Mouse (Mus musculus): Measurements from ENCODE around the gene Snx29. TPM values are rescaled to one million over a fixed set of nuclear protein-coding genes. Genes with fewer than 3 reads are reported as not detected.

The Snx29 gene
- polyA plus RNA-seq, 2 experiments, result 1.9 TPM

DNA sequence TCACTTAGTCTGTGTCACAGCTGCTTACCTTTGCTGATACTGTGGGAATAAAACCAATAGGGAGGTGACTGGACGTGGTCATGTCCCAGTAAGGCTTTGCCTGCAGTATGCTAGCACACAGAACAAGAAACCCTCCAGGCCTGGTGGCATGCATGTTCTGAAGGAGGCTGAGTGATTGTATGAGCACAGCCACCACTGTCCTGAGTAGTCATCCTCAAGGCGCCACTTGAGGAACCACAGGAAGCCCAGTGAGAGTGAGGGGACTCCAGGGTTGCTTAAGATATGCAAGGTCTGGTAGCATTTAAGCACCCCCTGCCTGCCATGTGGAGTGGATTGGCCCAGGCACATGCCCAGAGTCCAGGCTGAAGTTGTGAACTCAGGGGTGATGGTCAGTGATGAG, 430.8 kb downstream of the Snx29 start:
- Histone ChIP-seq H3K9ac (replicated peaks) (no peak overlapping the region), H3K27ac (no peak overlapping the region), H3K4me1 (replicated peaks; ENCODE audit: control insufficient read depth in 2 of 2, insufficient read depth in 2 of 2, low read length in 1 of 2) (no peaks in the 10 kb centered on the region), H3K9me3 (ENCODE audit: control insufficient read depth, low read length) (no peaks in the 10 kb centered on the region), H3K36me3 (replicated peaks; ENCODE audit: control insufficient read depth, insufficient read depth, low read depth) (no peaks in the 10 kb centered on the region), H3K4me3 (ENCODE audit: insufficient read depth in 1 of 2, low read depth in 2 of 2, low read length in 2 of 2) (no peak overlapping the region), H3K4me2 (ENCODE audit: low read depth) (no peak overlapping the region), H3K27me3 (ENCODE audit: control insufficient read depth, insufficient read depth, low read length) (no peaks in the 10 kb centered on the region)
- whole genome bisulfite sequencing (ENCODE audit: insufficient replicate concordance), result 64% methylated on average over 2 of the region's 2 CpGs
- TF ChIP-seq CTCF (IDR thresholded peaks at IDR 0.05; ENCODE audit: low read depth), result no peak
- TF ChIP-seq EP300 (IDR thresholded peaks at IDR 0.05; ENCODE audit: low read depth), result no peak
- no peak for DNase-seq (ENCODE audit: low read depth in 3 of 3, low spot score in 3 of 3)
- no peak for ATAC-seq (ENCODE audit: insufficient read depth)

DNA sequence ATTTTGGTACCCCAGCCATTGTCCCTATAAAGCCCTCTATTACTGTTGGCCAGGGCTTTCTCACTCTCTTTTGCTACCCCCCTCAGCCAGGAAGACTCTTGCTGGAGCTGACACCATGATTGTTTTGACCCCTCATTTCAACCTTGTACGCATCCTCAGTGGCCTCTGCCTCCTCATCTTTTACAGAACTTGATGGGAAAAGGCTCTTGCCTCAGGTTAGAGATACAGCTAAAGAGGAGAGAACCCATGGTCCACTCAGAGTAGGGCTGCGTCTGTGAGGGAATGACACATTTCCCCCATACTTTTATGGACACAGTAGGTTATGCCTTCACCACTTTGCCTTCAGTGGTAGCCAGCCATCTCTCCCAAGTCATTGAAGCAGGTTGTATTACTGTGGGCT, 431.4 kb downstream of the Snx29 start:
- no peak for ATAC-seq (ENCODE audit: insufficient read depth)
- no peaks in the 10 kb centered on the region for H3K36me3 ChIP-seq (replicated peaks; ENCODE audit: control insufficient read depth, insufficient read depth, low read depth)
- TF ChIP-seq EP300 (IDR thresholded peaks at IDR 0.05; ENCODE audit: low read depth) (no peak), CTCF (IDR thresholded peaks at IDR 0.05; ENCODE audit: low read depth) (no peak)
- no peak for DNase-seq (ENCODE audit: low read depth in 3 of 3, low spot score in 3 of 3)
- H3K4me1 ChIP-seq (replicated peaks; ENCODE audit: control insufficient read depth in 2 of 2, insufficient read depth in 2 of 2, low read length in 1 of 2), result no peaks in the 10 kb centered on the region
- WGBS (ENCODE audit: insufficient replicate concordance), result 64% methylated on average over 2 of the region's 2 CpGs
- H3K9me3 ChIP-seq (ENCODE audit: control insufficient read depth, low read length), result no peaks in the 10 kb centered on the region
- H3K4me3 ChIP-seq (ENCODE audit: insufficient read depth in 1 of 2, low read depth in 2 of 2, low read length in 2 of 2), result no peak overlapping the region
- no peak overlapping the region for H3K4me2 ChIP-seq (ENCODE audit: low read depth)
- H3K27ac ChIP-seq, result no peak overlapping the region
- no peaks in the 10 kb centered on the region for H3K27me3 ChIP-seq (ENCODE audit: control insufficient read depth, insufficient read depth, low read length)
- no peak overlapping the region for H3K9ac ChIP-seq (replicated peaks)

DNA sequence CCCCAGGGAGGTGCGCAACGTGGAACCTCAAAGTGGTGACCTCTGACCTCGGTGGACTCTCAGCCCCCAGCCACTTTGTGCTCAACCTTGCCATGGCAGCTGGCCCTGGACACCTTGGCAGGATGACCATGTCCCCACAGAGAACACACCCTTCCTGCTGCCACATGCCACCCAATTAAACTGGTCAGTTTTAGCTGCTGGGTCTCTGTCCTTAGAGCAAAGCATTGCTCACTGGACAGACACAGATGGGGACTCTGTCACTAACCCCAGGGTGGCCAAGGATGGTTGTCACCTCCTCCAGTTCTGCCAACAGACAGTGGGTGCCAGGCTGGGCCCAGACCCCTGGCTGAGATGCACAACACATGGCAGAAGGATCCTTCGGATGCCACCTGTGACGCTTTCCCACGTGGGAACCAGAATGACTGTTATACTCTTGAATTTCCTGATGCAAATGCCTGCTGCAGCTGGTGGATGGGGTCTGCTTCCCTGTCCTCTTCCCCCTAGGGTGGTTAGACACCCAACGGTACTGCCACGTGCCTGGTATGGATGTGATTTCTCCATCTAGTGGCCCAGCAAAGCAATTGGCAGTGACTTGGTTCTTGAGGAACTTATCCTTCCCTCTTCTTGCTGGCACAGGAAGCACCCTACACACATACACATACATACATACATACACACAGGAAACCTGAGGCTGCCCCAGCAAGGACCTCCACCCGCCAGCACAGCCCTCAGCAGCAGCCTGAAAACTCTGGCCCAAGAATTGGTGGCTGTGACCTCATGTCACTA, 432.8 kb downstream of the Snx29 start:
- Histone ChIP-seq H3K4me1 (replicated peaks; ENCODE audit: control insufficient read depth in 2 of 2, insufficient read depth in 2 of 2, low read length in 1 of 2) (no peaks in the 10 kb centered on the region), H3K4me2 (ENCODE audit: low read depth) (no peak overlapping the region), H3K36me3 (replicated peaks; ENCODE audit: control insufficient read depth, insufficient read depth, low read depth) (no peaks in the 10 kb centered on the region), H3K27ac (no peak overlapping the region), H3K27me3 (ENCODE audit: control insufficient read depth, insufficient read depth, low read length) (no peaks in the 10 kb centered on the region), H3K4me3 (ENCODE audit: insufficient read depth in 1 of 2, low read depth in 2 of 2, low read length in 2 of 2) (no peak overlapping the region), H3K9ac (replicated peaks) (no peak overlapping the region), H3K9me3 (ENCODE audit: control insufficient read depth, low read length) (no peaks in the 10 kb centered on the region)
- DNase-seq (ENCODE audit: low read depth in 3 of 3, low spot score in 3 of 3) (no peak), ATAC-seq (ENCODE audit: insufficient read depth) (no peak)
- TF ChIP-seq CTCF (IDR thresholded peaks at IDR 0.05; ENCODE audit: low read depth) (no peak), EP300 (IDR thresholded peaks at IDR 0.05; ENCODE audit: low read depth) (no peak)
- WGBS (ENCODE audit: insufficient replicate concordance), result 62% methylated on average over 9 of the region's 9 CpGs

DNA sequence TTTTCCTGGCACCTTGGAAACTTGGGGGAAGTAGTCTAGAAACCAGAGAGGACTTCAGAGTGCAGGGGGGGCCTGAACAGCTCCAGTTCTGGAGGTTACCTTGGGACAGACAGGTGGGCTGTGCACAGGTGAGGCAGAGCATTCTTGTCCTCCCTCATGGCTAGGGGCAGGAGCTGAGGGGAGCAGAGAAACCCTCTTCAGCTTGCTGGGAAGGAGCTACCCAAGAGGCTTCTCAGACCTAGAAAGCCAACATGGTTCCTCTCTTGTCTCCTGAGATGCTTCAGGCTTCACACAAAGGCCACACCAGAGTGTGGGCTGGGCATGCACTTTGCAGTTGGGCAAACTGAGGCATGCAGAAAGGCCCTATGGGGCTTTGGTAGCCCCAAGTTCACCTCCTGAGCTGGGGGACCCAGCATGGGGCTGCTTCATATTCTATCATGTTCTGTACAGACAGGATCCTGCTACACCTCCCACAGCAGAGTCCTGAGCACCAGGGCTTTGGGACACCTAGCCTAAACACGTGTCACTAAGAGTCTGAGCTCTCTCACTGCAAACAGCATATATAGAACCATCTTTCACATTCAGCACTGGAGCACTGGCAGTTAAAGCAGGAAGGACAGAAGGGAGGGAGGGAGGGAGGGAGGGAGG, 434.0 kb downstream of the Snx29 start:
- no peaks in the 10 kb centered on the region for H3K36me3 ChIP-seq (replicated peaks; ENCODE audit: control insufficient read depth, insufficient read depth, low read depth)
- TF ChIP-seq EP300 (IDR thresholded peaks at IDR 0.05; ENCODE audit: low read depth) (no peak), CTCF (IDR thresholded peaks at IDR 0.05; ENCODE audit: low read depth) (no peak)
- no peak overlapping the region for H3K9ac ChIP-seq (replicated peaks)
- no peak overlapping the region for H3K27ac ChIP-seq
- ATAC-seq (ENCODE audit: insufficient read depth), result no peak
- no peak for DNase-seq (ENCODE audit: low read depth in 3 of 3, low spot score in 3 of 3)
- H3K27me3 ChIP-seq (ENCODE audit: control insufficient read depth, insufficient read depth, low read length), result no peaks in the 10 kb centered on the region
- WGBS (ENCODE audit: insufficient replicate concordance), result 36% methylated on average over 1 of the region's 1 CpGs
- no peak overlapping the region for H3K4me2 ChIP-seq (ENCODE audit: low read depth)
- H3K9me3 ChIP-seq (ENCODE audit: control insufficient read depth, low read length), result no peaks in the 10 kb centered on the region
- no peaks in the 10 kb centered on the region for H3K4me1 ChIP-seq (replicated peaks; ENCODE audit: control insufficient read depth in 2 of 2, insufficient read depth in 2 of 2, low read length in 1 of 2)
- H3K4me3 ChIP-seq (ENCODE audit: insufficient read depth in 1 of 2, low read depth in 2 of 2, low read length in 2 of 2), result no peak overlapping the region

DNA sequence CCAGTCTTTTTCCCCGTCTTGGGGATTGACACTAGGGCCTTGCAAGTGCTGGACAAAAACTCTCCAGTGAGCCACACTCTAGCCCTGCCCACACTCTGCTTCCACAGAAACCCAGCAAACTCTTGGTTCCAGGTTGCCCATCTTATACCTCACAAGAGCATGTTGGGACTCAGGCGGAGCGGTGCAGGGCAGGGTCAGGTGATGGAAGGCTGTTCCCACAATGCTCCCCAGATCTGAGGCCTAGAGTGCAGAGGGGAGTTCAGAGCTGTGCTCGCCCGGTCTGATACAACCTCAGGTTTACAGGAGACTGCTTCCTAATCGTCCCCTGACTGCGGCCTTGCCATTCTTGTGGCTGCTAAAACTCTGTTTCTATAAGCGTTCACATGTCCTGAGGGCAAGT, 434.8 kb downstream of the Snx29 start:
- DNase-seq (ENCODE audit: low read depth in 3 of 3, low spot score in 3 of 3), result no peak
- Histone ChIP-seq H3K27me3 (ENCODE audit: control insufficient read depth, insufficient read depth, low read length) (no peaks in the 10 kb centered on the region), H3K9me3 (ENCODE audit: control insufficient read depth, low read length) (no peaks in the 10 kb centered on the region), H3K4me1 (replicated peaks; ENCODE audit: control insufficient read depth in 2 of 2, insufficient read depth in 2 of 2, low read length in 1 of 2) (no peaks in the 10 kb centered on the region), H3K36me3 (replicated peaks; ENCODE audit: control insufficient read depth, insufficient read depth, low read depth) (no peaks in the 10 kb centered on the region), H3K4me2 (ENCODE audit: low read depth) (no peak overlapping the region), H3K4me3 (ENCODE audit: insufficient read depth in 1 of 2, low read depth in 2 of 2, low read length in 2 of 2) (no peak overlapping the region), H3K9ac (replicated peaks) (no peak overlapping the region), H3K27ac (no peak overlapping the region)
- no peak for ATAC-seq (ENCODE audit: insufficient read depth)
- TF ChIP-seq CTCF (IDR thresholded peaks at IDR 0.05; ENCODE audit: low read depth), result no peak
- TF ChIP-seq EP300 (IDR thresholded peaks at IDR 0.05; ENCODE audit: low read depth), result no peak
- WGBS (ENCODE audit: insufficient replicate concordance), result 67% methylated on average over 8 of the region's 8 CpGs

Data from liver, embryonic 14.5 days (tissue).